Mouse (Mus musculus): ENCODE results near the gene Apoe.

DNA sequence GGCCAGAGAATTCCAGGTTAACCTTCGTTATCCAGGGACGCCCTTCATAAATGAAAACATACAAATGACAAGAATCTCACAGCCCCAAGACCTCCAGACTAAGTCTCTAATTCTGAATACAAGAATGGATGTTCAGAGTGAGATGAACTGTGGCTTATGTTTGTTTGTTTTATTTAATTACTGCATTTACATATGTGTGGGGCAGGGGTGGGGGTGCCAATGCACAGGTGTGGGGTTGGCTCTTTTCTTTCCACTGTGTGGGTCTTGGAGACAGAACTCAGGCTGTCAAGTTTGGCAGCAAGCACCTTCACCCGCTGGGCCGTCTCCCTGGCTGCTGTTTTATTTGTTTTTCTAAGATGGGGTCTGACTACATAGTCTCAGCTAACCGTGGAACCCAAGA is 43.5 kb upstream of the Apoe start:
- TF ChIP-seq POLR2A (IDR thresholded peaks at IDR 0.05; ENCODE audit: low read depth, low read length) (no peak), ELF1 (IDR thresholded peaks at IDR 0.05; ENCODE audit: low read depth, low read length) (no peak), USF1 (IDR thresholded peaks at IDR 0.05; ENCODE audit: low read depth, low read length) (no peak)
